In the genomic region with DNA sequence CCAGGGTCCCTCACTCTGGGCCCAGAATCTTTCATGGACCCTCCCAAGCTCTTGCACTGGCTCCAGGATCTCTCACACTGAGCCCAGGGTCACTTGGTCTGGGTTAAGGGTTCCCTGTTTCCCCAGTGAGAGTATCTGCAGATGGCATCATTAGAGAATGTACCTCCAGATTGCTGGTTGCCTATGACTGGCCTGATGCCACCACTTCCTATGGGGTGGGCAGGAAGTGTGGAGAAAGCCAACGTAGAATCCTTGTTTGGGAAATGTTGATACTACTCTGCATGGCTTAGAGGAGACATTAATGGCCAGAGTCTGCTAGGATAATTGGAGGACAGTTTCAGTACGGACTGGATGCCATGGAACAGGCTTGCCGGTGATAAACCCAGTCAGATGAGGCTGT, we compare ENCODE assay signal across 28 mouse cellular contexts.
A peak's percentile ranks its signal among the peaks of the same experiment; 100 is the strongest.
DNase-seq lines count a peak whose midpoint lies in the region; ATAC-seq and TF ChIP-seq lines count a peak whose summit lies in the region.
"Had no signal": no experiment of that assay in that cellular context is flagged by ENCODE, and none has a peak within 500 bp of the region (broad histone marks: within the 10 kb centered on the region; RNA-seq: fewer than 3 reads in every experiment).

No protein-coding gene starts in this region.

- H3K36me3 ChIP-seq in hindbrain, postnatal 0 days (ENCODE audit: insufficient read depth, low read length): no peaks in the 10 kb centered on the region
- H3K36me3 ChIP-seq in limb, embryonic 10.5 days: peaks cover 50% of the 10 kb centered on the region
- H3K36me3 ChIP-seq: G1E; hindbrain, embryonic 13.5 days had no signal

- H3K9me3 ChIP-seq in hindbrain, postnatal 0 days (ENCODE audit: low read length): no peaks in the 10 kb centered on the region
- H3K9me3 ChIP-seq in limb, embryonic 10.5 days (replicated peaks): no peaks in the 10 kb centered on the region
- H3K9me3 ChIP-seq: embryonic facial prominence, embryonic 12.5 days; embryonic facial prominence, embryonic 15.5 days; G1E; hindbrain, embryonic 10.5 days; hindbrain, embryonic 13.5 days had no signal

- no peaks in the 10 kb centered on the region for H3K4me1 ChIP-seq in hindbrain, postnatal 0 days (ENCODE audit: insufficient read depth, low read length)
- H3K4me1 ChIP-seq in limb, embryonic 10.5 days: peaks cover 17% of the 10 kb centered on the region

- no peak overlapping the region for H3K27ac ChIP-seq in hindbrain, postnatal 0 days
- no peak overlapping the region for H3K27ac ChIP-seq in limb, embryonic 10.5 days
- H3K27ac ChIP-seq: embryonic facial prominence, embryonic 12.5 days; embryonic facial prominence, embryonic 15.5 days; gastrocnemius, adult 2 months; hindbrain, embryonic 10.5 days; hindbrain, embryonic 13.5 days had no signal

- no peak for TF ChIP-seq CTCF in hindbrain, postnatal 0 days (IDR thresholded peaks at IDR 0.05; ENCODE audit: low read depth)

- no peaks in the 10 kb centered on the region for H3K27me3 ChIP-seq in hindbrain, postnatal 0 days (ENCODE audit: insufficient read depth, low read length)
- H3K27me3 ChIP-seq in limb, embryonic 10.5 days (ENCODE audit: low read depth, poor library complexity, severe bottlenecking): no peaks in the 10 kb centered on the region
- H3K27me3 ChIP-seq: embryonic facial prominence, embryonic 12.5 days; embryonic facial prominence, embryonic 15.5 days; Patski had no signal

- peak; percentile 42 for DNase-seq in cerebellum, adult 11-12 months
- peak; percentile 20 for DNase-seq in cerebellum, adult 8-10 months
- DNase-seq in cerebellum, postnatal 10 days: peak; percentile 63 to 65
- DNase-seq in cerebellum, postnatal 36 days: peak; percentile 35 to 48
- DNase-seq in hindbrain, postnatal 0 days (ENCODE audit: low spot score): no peak
- DNase-seq in limb, embryonic 10.5 days (ENCODE audit: low spot score): no peak
- no peak for DNase-seq in thymus, postnatal 4 days
- DNase-seq: adrenal gland, postnatal 10 days; adrenal gland, postnatal 36 days; B cell, adult 2 months; forebrain, postnatal 0 days; gastrocnemius, adult 2 months; gastrocnemius, postnatal 14 days; heart, postnatal 36 days; kidney, adult 18-20 months; kidney, adult 9 months had no signal

- ATAC-seq in cerebellum, adult (ENCODE audit: insufficient number of reproducible peaks, low FRiP score, low TSS enrichment): no peak
- ATAC-seq in hindbrain, postnatal 0 days: no peak
- ATAC-seq: forebrain, embryonic 14.5 days; forebrain, postnatal 0 days; hindbrain, embryonic 16.5 days; inflammation-experienced regulatory T-cells, adult 6 months; intestine, embryonic 16.5 days; Patski had no signal

- 76% methylated on average over 3 of the region's 3 CpGs for WGBS in hindbrain, postnatal 0 days
- 88% methylated on average over 3 of the region's 3 CpGs for WGBS in limb, embryonic 10.5 days

- no peak overlapping the region for H3K4me3 ChIP-seq in hindbrain, postnatal 0 days (ENCODE audit: low read length)
- H3K4me3 ChIP-seq in limb, embryonic 10.5 days: no peak overlapping the region
- H3K4me3 ChIP-seq: embryonic facial prominence, embryonic 12.5 days; embryonic facial prominence, embryonic 15.5 days; gastrocnemius, adult 2 months; hindbrain, embryonic 10.5 days; hindbrain, embryonic 13.5 days had no signal

- no peak overlapping the region for H3K4me2 ChIP-seq in hindbrain, postnatal 0 days (ENCODE audit: low read depth, low read length)
- H3K4me2 ChIP-seq: embryonic facial prominence, embryonic 12.5 days; embryonic facial prominence, embryonic 15.5 days; heart, embryonic 11.5 days; hindbrain, embryonic 13.5 days had no signal

- no peak overlapping the region for H3K9ac ChIP-seq in hindbrain, postnatal 0 days (replicated peaks; ENCODE audit: low read length)
- H3K9ac ChIP-seq: embryonic facial prominence, embryonic 12.5 days; embryonic facial prominence, embryonic 15.5 days; forebrain, postnatal 0 days; hindbrain, embryonic 13.5 days had no signal

Comparison
In these comparisons a context has a peak if more than half of its experiments do, and no peak if none do; other contexts are left out.
1. DNase-seq: peak in cerebellum, adult 11-12 months (single experiment), cerebellum, adult 8-10 months (single experiment), cerebellum, postnatal 10 days (2 of 2) and cerebellum, postnatal 36 days (2 of 2); none in hindbrain, postnatal 0 days (single experiment), limb, embryonic 10.5 days (single experiment) and thymus, postnatal 4 days (single experiment).